Mouse (Mus musculus) intestine, postnatal 0 days (tissue): ENCODE data around the gene Syde2. TPM values are rescaled to one million over a fixed set of nuclear protein-coding genes. Genes with fewer than 3 reads are reported as not detected.

ENCODE experiments used
- ATAC-seq: fragments of 200-750 bp; cut with Nextera tagmentation; 2 replicates; pipeline ENCODE4 v1.8.0; 2017; ENCODE audit warnings: mild to moderate bottlenecking, moderate TSS enrichment, moderate library complexity
- H3K27ac ChIP-seq: fragments of 300-500 bp; sonication (generic); 2 replicates; pipeline ENCODE4 v1.5.1; 2014; ENCODE audit warnings: mild to moderate bottlenecking, low read depth, low read length, moderate library complexity
- H3K27me3 ChIP-seq: fragments of 300-500 bp; sonication (generic); replicated peaks from 2 replicates; pipeline ENCODE4 v1.6.1; 2014; ENCODE audit warnings: low read length, mixed read lengths; ENCODE audit not compliant: control insufficient read depth, insufficient read depth
- H3K36me3 ChIP-seq: fragments of 300-500 bp; sonication (generic); 2 replicates; pipeline ENCODE4 v1.6.1; 2014; ENCODE audit warnings: mild to moderate bottlenecking, moderate library complexity; ENCODE audit not compliant: control insufficient read depth, insufficient read depth
- H3K4me1 ChIP-seq: fragments of 300-500 bp; sonication (generic); replicated peaks from 2 replicates; pipeline ENCODE4 v1.6.1; 2014; ENCODE audit warnings: antibody characterized with exemption, low read length, mixed read lengths; ENCODE audit not compliant: control insufficient read depth, insufficient read depth
- H3K4me2 ChIP-seq: fragments of 300-500 bp; sonication (generic); replicated peaks from 2 replicates; pipeline ENCODE4 v1.6.1; 2014; ENCODE audit warnings: low read depth, mild to moderate bottlenecking, moderate library complexity
- H3K4me3 ChIP-seq: fragments of 300-500 bp; sonication (generic); 2 replicates; pipeline ENCODE4 v1.5.1; 2014; ENCODE audit warnings: low read depth, low read length
- H3K9ac ChIP-seq: fragments of 300-500 bp; sonication (generic); 2 replicates; pipeline ENCODE4 v1.6.1; 2014; ENCODE audit warnings: mild to moderate bottlenecking, low read depth, low read length
- H3K9me3 ChIP-seq: fragments of 300-500 bp; sonication (generic); 2 replicates; pipeline ENCODE4 v1.6.1; 2016; ENCODE audit warnings: mixed run types; ENCODE audit not compliant: control insufficient read depth
- CTCF ChIP-seq: sonication (generic); IDR thresholded peaks from 2 replicates; pipeline ENCODE4 v1.5.1; 2016; ENCODE audit warnings: low read depth, mild to moderate bottlenecking, control low read depth, antibody characterized with exemption, moderate library complexity
- WGBS: fragments of 180-500 bp; shearing (Covaris S2); extraction: QIAGEN DNeasy Blood & Tissue Kit; methylation state at CpG from one replicate; pipeline ENCODE4 v1.1.7; 2014; 5-methylcytosine and 5-hydroxymethylcytosine counted together
- polyA plus RNA-seq: library from polyadenylated mRNA; unstranded; fragments of >200 nt; fragmentation: Nextera tagmentation; extraction: Ambion mirVana; gene quantifications from 2 replicates; pipeline ENCODE4 v1.2.1, GENCODE M21; 2015

Gene Syde2
- 0.98 and 1.5 TPM in 2 replicates for polyA plus RNA-seq

DNA sequence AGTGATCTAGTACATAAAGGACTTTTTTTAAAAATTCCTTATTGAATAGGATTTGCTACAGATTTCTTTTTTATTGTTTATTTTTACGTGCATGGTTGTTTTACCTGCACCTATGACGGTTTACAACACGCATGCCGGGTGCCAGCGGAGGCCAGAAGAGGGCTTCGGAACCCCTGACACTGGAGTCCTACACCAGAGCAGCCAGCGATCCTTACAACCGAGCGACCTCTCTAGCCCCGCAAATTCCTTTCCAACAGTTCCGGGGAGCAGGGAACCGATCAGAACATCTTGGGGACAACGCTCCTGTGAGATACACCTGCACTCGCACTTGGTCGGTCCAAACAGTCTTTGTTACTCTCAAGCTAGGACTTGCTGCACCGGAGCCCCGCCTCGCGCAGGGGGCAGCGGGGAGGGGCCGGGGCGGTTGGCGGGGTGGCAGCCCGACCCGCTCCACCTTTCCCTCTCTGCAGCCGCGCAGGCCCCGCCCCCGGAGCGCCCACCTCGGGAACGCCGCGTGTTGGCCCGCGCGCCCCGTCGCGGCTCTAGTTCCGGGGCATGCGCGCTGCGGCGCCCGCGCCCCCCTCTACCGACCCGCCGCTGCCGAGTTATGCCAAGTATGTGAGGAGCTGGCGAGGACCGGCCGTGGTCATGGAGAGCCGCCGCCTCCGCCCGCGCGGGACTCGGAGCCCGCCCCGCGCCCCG, at the start of gene Syde2:
Syde2 (plus strand) TSS at position 603 of the 702 bp plus-strand sequence.
- WGBS = under 1% methylated on average over 64 of the region's 65 CpGs
- H3K27ac ChIP-seq = peak within 1 kb of the TSS; percentile 88
- no peak for TF ChIP-seq CTCF

DNA sequence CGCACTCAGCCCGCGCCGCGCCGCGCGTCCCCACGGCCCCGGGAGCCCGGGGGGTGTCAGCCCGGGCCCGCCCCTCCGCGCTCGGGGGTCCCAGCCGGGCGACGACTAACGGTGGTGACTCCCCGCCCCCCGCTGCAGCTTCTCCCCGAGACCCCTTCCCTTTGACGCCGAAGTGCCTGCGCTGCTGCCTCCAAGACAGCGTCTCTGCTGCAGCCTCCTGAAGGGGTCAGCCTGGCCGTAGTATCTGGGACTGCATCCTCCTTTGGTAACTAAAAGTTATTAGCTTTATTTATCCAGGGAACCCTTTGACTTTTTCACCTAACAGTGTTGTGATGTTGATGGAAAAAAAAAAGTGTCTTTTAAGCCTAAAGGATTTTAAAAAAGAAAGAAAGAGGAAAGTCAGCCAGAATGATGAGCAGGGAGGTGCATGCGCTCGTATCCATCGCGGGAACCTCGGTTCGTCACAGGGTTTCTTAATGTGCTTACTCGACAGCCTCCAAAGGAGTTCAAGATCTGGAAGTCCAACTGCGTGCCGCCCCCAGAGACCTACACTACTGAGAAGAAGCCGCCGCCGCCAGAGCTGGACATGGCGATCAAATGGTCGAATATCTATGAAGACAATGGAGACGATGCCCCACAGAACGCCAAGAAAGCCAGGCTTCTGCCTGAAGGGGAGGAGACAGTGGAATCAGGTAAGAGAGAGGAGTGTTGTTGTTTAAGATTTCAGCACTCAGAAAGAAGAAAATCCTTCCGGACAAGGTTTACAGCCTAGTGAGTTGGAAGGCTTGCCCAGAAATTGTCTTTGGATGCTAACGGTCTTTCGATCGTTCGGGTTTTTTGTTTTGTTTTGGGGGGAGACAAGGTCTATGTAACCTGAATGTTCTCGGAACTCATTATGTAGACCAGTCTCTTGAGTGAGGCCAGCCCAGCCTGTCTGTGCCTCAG, 49.0 kb upstream of the Syde2 start:
- Histone ChIP-seq H3K4me3 (peak overlapping the region; percentile 91), H3K9me3 (no peaks in the 10 kb centered on the region), H3K27ac (0 out of 2 replicates have a peak overlapping the region, but pooled peaks have one; percentile 57), H3K27me3 (no peaks in the 10 kb centered on the region), H3K36me3 (peaks cover 23% of the 10 kb centered on the region), H3K4me1 (peaks cover 12% of the 10 kb centered on the region; the same call in 1 of the 2 replicates), H3K9ac (peak overlapping the region; percentile 94), H3K4me2 (peak overlapping the region; percentile 90)
- peak; percentile 27; the same call in 1 of the 2 replicates for TF ChIP-seq CTCF
- WGBS = 17% methylated on average over 42 of the region's 50 CpGs
- peak; percentile 4; the same call in 1 of the 2 replicates for ATAC-seq

More for the DNA sequence above, at the start of gene Syde2:
- Histone ChIP-seq H3K9ac (peak within 1 kb of the TSS; percentile 64), H3K4me2 (peak within 1 kb of the TSS; percentile 93), H3K36me3 (no peaks in the 10 kb centered on the region), H3K9me3 (no peaks in the 10 kb centered on the region), H3K27me3 (no peaks in the 10 kb centered on the region), H3K4me3 (peak within 1 kb of the TSS; percentile 70), H3K4me1 (0 out of 2 replicates have a peak, but pooled peaks cover 4% of the 10 kb centered on the region)
- ATAC-seq = peak; percentile 71

DNA sequence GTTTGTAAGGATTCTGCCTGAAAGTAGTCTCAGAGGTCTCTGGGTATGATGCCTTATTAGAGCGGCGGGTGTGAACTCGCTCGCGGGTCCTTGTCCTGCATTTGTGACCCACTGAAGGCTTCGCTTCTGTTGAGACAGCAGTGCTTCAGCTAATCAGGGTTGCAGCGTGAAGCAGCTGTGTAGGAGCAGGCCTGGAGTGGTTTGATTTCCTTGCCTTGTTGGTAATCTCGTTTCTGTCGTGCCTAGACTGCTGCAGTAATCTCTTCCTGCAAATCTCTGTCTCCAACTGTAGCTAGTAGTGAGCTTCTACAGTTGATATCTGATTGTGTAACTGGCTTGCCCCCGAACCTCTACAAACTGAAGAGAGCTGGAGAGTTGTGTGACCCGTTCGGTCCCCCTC, 48.3 kb upstream of the Syde2 start:
- peak overlapping the region; percentile 90 for H3K4me2 ChIP-seq
- no peak for TF ChIP-seq CTCF
- ATAC-seq = no peak
- H3K9ac ChIP-seq = no peak overlapping the region
- peak overlapping the region; percentile 91 for H3K4me3 ChIP-seq
- no peak overlapping the region for H3K27ac ChIP-seq
- no peaks in the 10 kb centered on the region for H3K27me3 ChIP-seq
- peaks cover 24% of the 10 kb centered on the region for H3K36me3 ChIP-seq
- H3K4me1 ChIP-seq = peaks cover 12% of the 10 kb centered on the region; the same call in 1 of the 2 replicates
- 77% methylated on average over 12 of the region's 12 CpGs for WGBS
- no peaks in the 10 kb centered on the region for H3K9me3 ChIP-seq

DNA sequence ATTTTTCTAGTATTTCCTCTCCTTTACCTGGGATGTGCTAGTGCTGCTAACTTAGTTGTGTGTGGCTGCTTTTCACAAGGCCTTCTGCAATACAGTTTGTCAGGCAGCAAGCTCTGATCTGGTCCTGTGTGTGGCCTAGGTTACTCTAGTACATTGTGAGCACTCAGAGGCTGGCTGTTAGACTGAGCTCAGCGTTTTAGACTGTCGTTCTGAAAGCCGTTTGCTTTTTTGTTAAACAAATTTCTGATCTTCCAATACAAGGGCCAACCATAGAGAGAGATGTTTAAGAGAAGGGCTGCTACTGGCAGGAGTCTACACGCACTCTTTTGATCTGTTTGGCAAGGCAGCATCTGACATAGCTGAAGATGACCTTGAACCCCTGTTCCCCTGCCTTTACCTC, 47.7 kb upstream of the Syde2 start:
- Histone ChIP-seq H3K9ac (no peak overlapping the region), H3K4me1 (peaks cover 12% of the 10 kb centered on the region; the same call in 1 of the 2 replicates), H3K27ac (no peak overlapping the region), H3K36me3 (peaks cover 25% of the 10 kb centered on the region), H3K4me2 (peak overlapping the region; percentile 90), H3K9me3 (no peaks in the 10 kb centered on the region), H3K27me3 (no peaks in the 10 kb centered on the region), H3K4me3 (peak overlapping the region; percentile 91; the same call in 1 of the 2 replicates)
- 68% methylated on average over 4 of the region's 4 CpGs for WGBS
- ATAC-seq = no peak
- no peak for TF ChIP-seq CTCF

DNA sequence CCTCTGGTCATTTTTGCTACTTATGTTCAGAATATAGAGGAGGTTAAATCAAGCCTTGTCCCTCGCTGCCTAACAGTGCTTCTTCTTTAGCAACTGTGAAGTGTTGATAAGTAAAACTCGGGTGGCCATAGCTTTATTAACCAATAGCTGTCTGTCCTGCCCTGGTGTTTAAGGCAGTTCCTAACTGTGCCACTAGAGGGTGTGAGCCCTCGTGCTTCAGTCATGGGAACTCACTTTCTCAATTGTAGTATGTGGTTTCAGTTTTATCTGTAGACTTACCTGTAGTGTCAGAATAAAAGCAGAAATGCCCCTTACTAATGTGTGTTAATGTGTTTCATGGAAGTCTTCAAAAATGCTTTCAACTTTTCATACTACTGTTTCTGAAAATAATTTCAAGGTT, 45.7 kb upstream of the Syde2 start:
- peak; percentile 97 for TF ChIP-seq CTCF
- Histone ChIP-seq H3K9me3 (no peaks in the 10 kb centered on the region), H3K36me3 (peaks cover 21% of the 10 kb centered on the region), H3K9ac (no peak overlapping the region), H3K27me3 (no peaks in the 10 kb centered on the region), H3K4me3 (no peak overlapping the region), H3K4me2 (no peak overlapping the region), H3K4me1 (peaks cover 12% of the 10 kb centered on the region; the same call in 1 of the 2 replicates), H3K27ac (no peak overlapping the region)
- ATAC-seq = 0 out of 2 replicates have a peak, but pooled peaks have one; percentile 18
- 7% methylated on average over 3 of the region's 3 CpGs for WGBS

DNA sequence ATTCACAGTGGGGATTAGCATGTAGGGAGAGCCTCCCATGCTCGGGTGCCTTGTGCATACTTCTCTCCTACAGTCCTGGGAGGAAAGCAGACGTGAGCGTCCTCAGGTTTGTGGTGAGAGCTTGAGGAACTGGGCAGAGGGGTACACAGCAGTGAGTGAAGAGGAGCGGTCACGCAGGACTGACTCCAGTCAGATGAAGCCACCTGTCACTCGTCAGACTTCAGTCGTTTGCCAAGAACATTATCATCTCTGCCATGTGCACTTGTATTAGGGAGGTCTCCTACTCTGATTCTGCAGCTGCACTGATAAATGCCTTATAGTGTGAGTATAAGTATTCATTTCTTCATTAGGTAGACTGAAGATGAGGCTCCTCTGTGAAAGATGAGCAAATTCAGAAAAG, 43.3 kb upstream of the Syde2 start:
- H3K4me2 ChIP-seq = no peak overlapping the region
- WGBS = 82% methylated on average over 7 of the region's 7 CpGs
- no peak for ATAC-seq
- no peaks in the 10 kb centered on the region for H3K9me3 ChIP-seq
- H3K4me3 ChIP-seq = no peak overlapping the region
- no peaks in the 10 kb centered on the region for H3K27me3 ChIP-seq
- peaks cover 21% of the 10 kb centered on the region for H3K36me3 ChIP-seq
- H3K4me1 ChIP-seq = peaks cover 6% of the 10 kb centered on the region; the same call in 1 of the 2 replicates
- no peak overlapping the region for H3K27ac ChIP-seq
- TF ChIP-seq CTCF = no peak
- H3K9ac ChIP-seq = no peak overlapping the region
